Mouse (Mus musculus) liver, adult 2 months (tissue): ENCODE data around the gene Trim7. TPM values are rescaled to one million over a fixed set of nuclear protein-coding genes. Genes with fewer than 3 reads are reported as not detected.

ENCODE experiments used
- DNase-seq: peaks from one replicate; pipeline ENCODE4 v3.0.0-alpha.2; 2011; ENCODE audit warnings: low read depth, low spot score; ENCODE audit errors: extremely low read depth
- H3K27ac ChIP-seq: fragments of 200-500 bp; replicated peaks from 2 replicates; pipeline ENCODE4 v1.5.1; 2012; ENCODE audit warnings: low read depth, mild to moderate bottlenecking, control low read depth, inconsistent platforms, low read length; ENCODE audit not compliant: insufficient read depth
- H3K27me3 ChIP-seq: fragments of 200-500 bp; 2 replicates; pipeline ENCODE4 v1.6.1; 2012; ENCODE audit warnings: mild to moderate bottlenecking, moderate library complexity, low read length, inconsistent platforms; ENCODE audit not compliant: control insufficient read depth, insufficient read depth
- H3K36me3 ChIP-seq: fragments of 200-500 bp; 2 replicates; pipeline ENCODE4 v1.6.1; 2012; ENCODE audit warnings: low read length, inconsistent platforms; ENCODE audit not compliant: control insufficient read depth, insufficient read depth
- H3K4me1 ChIP-seq: fragments of 200-500 bp; 2 replicates; pipeline ENCODE4 v1.6.1; 2011; ENCODE audit warnings: low read length; ENCODE audit not compliant: control insufficient read depth, insufficient read depth
- H3K4me3 ChIP-seq: fragments of 200-500 bp; 2 replicates; pipeline ENCODE4 v1.5.1; 2011; ENCODE audit warnings: low read depth, mild to moderate bottlenecking, control low read depth, low read length, moderate library complexity; ENCODE audit not compliant: insufficient read depth
- H3K79me2 ChIP-seq: fragments of 200-500 bp; 2 replicates; pipeline ENCODE4 v1.6.1; 2012; ENCODE audit warnings: inconsistent platforms, mild to moderate bottlenecking, low read length, moderate library complexity; ENCODE audit not compliant: control insufficient read depth, insufficient read depth
- H3K9ac ChIP-seq: fragments of 200-500 bp; 2 replicates; pipeline ENCODE4 v1.6.1; 2012; ENCODE audit warnings: low read depth, mild to moderate bottlenecking, control low read depth, inconsistent platforms, low read length
- CTCF ChIP-seq: fragments of 200-500 bp; IDR thresholded peaks from 2 replicates; pipeline ENCODE4 v1.5.1; 2011; ENCODE audit warnings: low read depth, low read length, control low read depth
- POLR2A ChIP-seq: fragments of 200-500 bp; IDR thresholded peaks from 2 replicates; pipeline ENCODE4 v1.6.1; 2011; ENCODE audit warnings: low read length, control low read depth; ENCODE audit not compliant: insufficient read depth; ENCODE audit errors: extremely low read depth
- WGBS: fragments of 180-500 bp; shearing (Covaris S2); methylation state at CpG from one replicate; pipeline ENCODE4 v1.1.7; 2018; 5-methylcytosine and 5-hydroxymethylcytosine counted together
- polyA plus RNA-seq: library from polyadenylated mRNA; depleted of rRNA; stranded (reverse); fragments of >200 nt; gene quantifications from 2 replicates; pipeline ENCODE4 v1.2.3, GENCODE M21; 2012
- total RNA-seq: library from RNA; depleted of rRNA; stranded (reverse); fragments of >200 nt; gene quantifications from 2 replicates; pipeline ENCODE4 v1.2.3, GENCODE M21; 2014

The Trim7 gene
- total and polyA plus RNA-seq, 2 experiments: 11.2 to 16.3 TPM

- peaks cover 16% of the 10 kb centered on the region for H3K4me1 ChIP-seq
- no peaks in the 10 kb centered on the region for H3K79me2 ChIP-seq
- DNase-seq: no peak
- H3K9ac ChIP-seq: no peak overlapping the region
- H3K36me3 ChIP-seq: no peaks in the 10 kb centered on the region
- H3K27ac ChIP-seq: no peak overlapping the region
- no peak overlapping the region for H3K4me3 ChIP-seq
- 87% methylated on average over 10 of the region's 10 CpGs for WGBS
- TF ChIP-seq CTCF (no peak), POLR2A (no peak)
- no peaks in the 10 kb centered on the region for H3K27me3 ChIP-seq
Observed at GRCm38 (mm10) chr11:48838879-48839680, 13.1 kb downstream of the Trim7 start.

- DNase-seq: peak; percentile 58
- H3K4me1 ChIP-seq: peaks cover 16% of the 10 kb centered on the region
- H3K36me3 ChIP-seq: no peaks in the 10 kb centered on the region
- no peaks in the 10 kb centered on the region for H3K27me3 ChIP-seq
- no peak overlapping the region for H3K4me3 ChIP-seq
- H3K27ac ChIP-seq: no peak overlapping the region
- H3K9ac ChIP-seq: no peak overlapping the region
- TF ChIP-seq POLR2A: no peak
- no peak for TF ChIP-seq CTCF
- H3K79me2 ChIP-seq: no peaks in the 10 kb centered on the region
Observed at GRCm38 (mm10) chr11:48840805-48841204, 14.9 kb downstream of the Trim7 start.

GRCm38 (mm10) chr11:48841213-48841612, 15.3 kb downstream of the Trim7 start:
- H3K27ac ChIP-seq: no peak overlapping the region
- DNase-seq: no peak
- H3K4me1 ChIP-seq: peaks cover 14% of the 10 kb centered on the region
- H3K27me3 ChIP-seq: no peaks in the 10 kb centered on the region
- TF ChIP-seq CTCF: no peak
- H3K9ac ChIP-seq: no peak overlapping the region
- H3K36me3 ChIP-seq: no peaks in the 10 kb centered on the region
- H3K4me3 ChIP-seq: no peak overlapping the region
- H3K79me2 ChIP-seq: no peaks in the 10 kb centered on the region
- 29% methylated on average over 5 of the region's 5 CpGs for WGBS

GRCm38 (mm10) chr11:48842378-48842792, 16.4 kb downstream of the Trim7 start:
- no peak overlapping the region for H3K4me3 ChIP-seq
- H3K9ac ChIP-seq: no peak overlapping the region
- H3K36me3 ChIP-seq: no peaks in the 10 kb centered on the region
- peaks cover 11% of the 10 kb centered on the region for H3K4me1 ChIP-seq
- no peak overlapping the region for H3K27ac ChIP-seq
- H3K79me2 ChIP-seq: no peaks in the 10 kb centered on the region
- DNase-seq: no peak
- WGBS: 89% methylated on average over 4 of the region's 4 CpGs
- TF ChIP-seq CTCF (no peak), POLR2A (no peak)
- H3K27me3 ChIP-seq: no peaks in the 10 kb centered on the region

- Histone ChIP-seq H3K9ac (no peak overlapping the region), H3K36me3 (peaks cover 2% of the 10 kb centered on the region; the same call in 1 of the 2 replicates), H3K4me3 (no peak overlapping the region), H3K27me3 (no peaks in the 10 kb centered on the region), H3K79me2 (no peaks in the 10 kb centered on the region), H3K4me1 (peaks cover 10% of the 10 kb centered on the region), H3K27ac (no peak overlapping the region)
- WGBS: 69% methylated on average over 11 of the region's 11 CpGs
- TF ChIP-seq POLR2A (no peak), CTCF (no peak)
- peak; percentile 31 for DNase-seq
Observed at GRCm38 (mm10) chr11:48843202-48843601, 17.3 kb downstream of the Trim7 start.

GRCm38 (mm10) chr11:48844309-48844708, 18.4 kb downstream of the Trim7 start:
- TF ChIP-seq CTCF (no peak), POLR2A (no peak)
- H3K79me2 ChIP-seq: no peaks in the 10 kb centered on the region
- H3K27ac ChIP-seq: no peak overlapping the region
- peaks cover 4% of the 10 kb centered on the region for H3K4me1 ChIP-seq
- DNase-seq: peak; percentile 37
- H3K4me3 ChIP-seq: no peak overlapping the region
- 0 out of 2 replicates have a peak overlapping the region, but pooled peaks have one; percentile 8 for H3K9ac ChIP-seq
- H3K36me3 ChIP-seq: peaks cover 2% of the 10 kb centered on the region; the same call in 1 of the 2 replicates
- whole genome bisulfite sequencing: 44% methylated on average over 6 of the region's 6 CpGs
- H3K27me3 ChIP-seq: no peaks in the 10 kb centered on the region
